Mouse (Mus musculus): Measurements from ENCODE around the gene Atxn1.
A peak's percentile ranks its signal among the peaks of the same experiment; 100 is the strongest.

Atxn1 gene

GRCm38 (mm10) chr13:45963497-45964330, 1.1 kb downstream of the Atxn1 start:
- DNase-seq (ENCODE audit: low read depth, low spot score): no peak

GRCm38 (mm10) chr13:45962776-45963175, 2.0 kb downstream of the Atxn1 start:
- no peak for DNase-seq (ENCODE audit: low read depth, low spot score)

DNA sequence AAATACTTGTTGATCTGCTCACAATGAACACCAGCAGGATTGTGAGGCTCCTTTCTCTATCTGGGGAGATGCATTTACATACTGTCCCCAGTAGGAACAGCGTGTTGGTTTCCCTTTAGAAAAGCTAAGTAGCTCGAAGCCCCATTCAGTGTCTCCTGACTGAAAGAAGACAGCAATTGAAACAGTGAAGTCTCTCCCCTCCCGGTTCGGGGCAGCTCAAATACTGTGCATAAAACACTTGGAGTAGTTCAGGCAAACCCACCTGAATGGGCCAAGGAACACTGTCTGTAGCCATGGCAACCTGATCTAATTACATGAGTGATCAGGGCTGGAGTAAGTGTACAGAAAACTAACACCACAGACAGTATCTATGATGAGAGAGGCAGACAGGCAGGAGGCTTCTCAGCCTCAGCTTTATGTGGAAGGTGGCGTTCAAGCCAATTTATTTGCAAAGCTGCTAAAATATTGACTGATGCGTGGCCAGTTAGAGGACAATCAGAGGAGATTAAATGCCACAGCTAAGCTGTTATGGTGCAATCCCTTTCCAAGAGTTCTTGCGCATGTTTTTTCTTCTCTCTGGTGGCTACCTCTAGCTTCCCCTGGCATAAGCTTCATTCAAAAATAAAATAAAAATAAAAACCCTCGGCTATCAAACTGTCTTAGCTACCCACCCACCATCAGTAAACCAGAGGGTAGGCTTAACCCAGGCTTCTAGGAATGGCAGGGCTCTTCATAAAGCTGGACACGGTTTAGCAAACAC, 2.8 kb downstream of the Atxn1 start:
- no peak for DNase-seq (ENCODE audit: low read depth, low spot score)

GRCm38 (mm10) chr13:45960311-45960965, 4.4 kb downstream of the Atxn1 start:
- DNase-seq (ENCODE audit: low read depth, low spot score): no peak

GRCm38 (mm10) chr13:45958306-45958705, 6.5 kb downstream of the Atxn1 start:
- no peak for DNase-seq (ENCODE audit: low read depth, low spot score)

DNA sequence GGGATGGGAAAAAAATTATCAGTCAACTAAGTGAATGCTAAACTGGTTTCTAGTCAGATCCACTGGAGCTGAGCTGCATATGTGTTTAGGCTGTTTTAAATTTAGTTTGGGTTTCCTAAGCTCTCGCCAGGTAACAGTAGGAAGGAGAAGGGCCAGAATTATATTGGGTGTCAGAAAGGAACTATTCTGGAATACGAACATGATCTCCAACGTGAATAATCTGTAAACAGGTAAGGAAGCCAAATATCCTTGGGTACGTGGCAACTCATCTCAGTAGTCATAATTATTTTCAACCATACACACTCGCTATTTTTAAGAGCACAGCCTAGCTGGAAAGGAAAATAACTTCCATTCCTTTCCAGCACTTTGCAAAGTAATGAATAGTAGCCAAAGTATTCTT, 7.2 kb downstream of the Atxn1 start:
- DNase-seq (ENCODE audit: low read depth, low spot score): no peak

DNA sequence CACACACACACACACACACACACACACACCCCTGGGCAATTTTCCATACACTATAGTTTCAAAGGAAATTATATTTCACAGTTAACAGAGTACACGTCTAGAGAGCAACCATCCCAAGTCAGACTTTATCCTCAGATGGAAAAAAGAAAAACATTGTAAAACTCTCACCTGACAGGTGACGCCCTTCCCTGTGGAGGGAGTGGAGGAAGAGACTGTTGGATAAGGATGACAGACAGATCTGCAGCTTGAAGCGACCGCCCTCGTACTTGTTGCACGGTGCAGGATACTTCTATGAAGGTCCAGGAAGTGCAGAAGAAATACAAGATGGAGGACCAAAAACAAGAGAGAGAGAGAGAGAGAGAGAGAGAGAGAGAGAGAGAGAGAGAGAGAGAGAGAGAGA, 8.5 kb downstream of the Atxn1 start:
- no peak for DNase-seq (ENCODE audit: low read depth, low spot score)

- no peak for DNase-seq (ENCODE audit: low read depth, low spot score)
These were observed 9.3 kb downstream of the Atxn1 start for GRCm38 (mm10) chr13:45955370-45956055.

- no peak for DNase-seq (ENCODE audit: low read depth, low spot score)
These were observed 11.7 kb downstream of the Atxn1 start for GRCm38 (mm10) chr13:45953098-45953497.

DNA sequence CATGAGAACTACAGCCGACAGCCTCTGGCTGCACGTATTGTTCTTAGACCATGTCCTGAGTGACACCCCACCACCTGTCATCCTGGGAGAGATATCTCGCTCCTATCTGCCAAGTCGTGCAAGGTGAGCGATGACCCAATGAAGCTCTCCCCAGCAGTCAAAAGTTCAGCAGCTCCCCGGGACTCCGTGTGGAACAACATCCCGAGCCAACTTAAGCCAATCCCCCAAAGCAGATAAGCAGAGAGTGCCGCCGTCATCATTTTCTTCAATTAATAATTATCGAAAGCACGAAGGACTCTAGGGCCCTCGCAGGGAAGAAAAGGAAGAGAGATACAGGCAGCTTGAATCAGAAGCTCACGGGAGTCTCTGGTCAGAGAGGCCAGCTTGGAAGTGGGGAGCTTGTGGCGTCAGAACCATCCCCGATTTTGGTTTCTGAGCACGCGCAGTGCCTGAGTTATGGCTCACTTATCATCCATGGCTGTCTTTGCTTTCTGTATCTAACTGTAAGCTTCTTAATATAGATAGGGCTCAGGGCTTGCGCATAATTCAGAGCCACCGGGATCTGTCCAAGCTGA, 13.7 kb downstream of the Atxn1 start:
- no peak for DNase-seq (ENCODE audit: low read depth, low spot score)

GRCm38 (mm10) chr13:45950355-45950861, 14.4 kb downstream of the Atxn1 start:
- DNase-seq (ENCODE audit: low read depth, low spot score): no peak

- no peak for DNase-seq (ENCODE audit: low read depth, low spot score)
These were observed 18.7 kb downstream of the Atxn1 start for GRCm38 (mm10) chr13:45946136-45946535.

DNA sequence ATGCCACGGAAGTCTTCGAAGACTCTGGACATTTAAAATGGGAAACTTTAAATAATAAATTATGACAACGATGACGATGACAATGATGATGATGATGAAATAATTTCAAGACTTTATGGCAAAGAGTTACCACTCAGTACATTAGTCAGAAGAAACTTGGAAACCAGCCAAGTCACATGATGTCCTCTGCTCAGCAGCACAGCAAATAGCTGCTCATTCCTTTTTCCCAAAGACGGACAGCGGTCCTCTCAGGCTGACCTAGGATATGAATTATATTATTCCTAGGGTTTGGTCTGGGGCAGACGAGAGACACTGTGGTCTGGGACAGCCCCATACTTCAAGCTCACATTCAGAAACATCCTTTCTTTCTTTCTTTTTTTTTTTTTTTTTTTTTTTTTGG, 22.5 kb downstream of the Atxn1 start:
- DNase-seq (ENCODE audit: low read depth, low spot score): no peak

- no peak for DNase-seq (ENCODE audit: low read depth, low spot score)
These were observed 24.1 kb downstream of the Atxn1 start for GRCm38 (mm10) chr13:45940714-45941113.

DNA sequence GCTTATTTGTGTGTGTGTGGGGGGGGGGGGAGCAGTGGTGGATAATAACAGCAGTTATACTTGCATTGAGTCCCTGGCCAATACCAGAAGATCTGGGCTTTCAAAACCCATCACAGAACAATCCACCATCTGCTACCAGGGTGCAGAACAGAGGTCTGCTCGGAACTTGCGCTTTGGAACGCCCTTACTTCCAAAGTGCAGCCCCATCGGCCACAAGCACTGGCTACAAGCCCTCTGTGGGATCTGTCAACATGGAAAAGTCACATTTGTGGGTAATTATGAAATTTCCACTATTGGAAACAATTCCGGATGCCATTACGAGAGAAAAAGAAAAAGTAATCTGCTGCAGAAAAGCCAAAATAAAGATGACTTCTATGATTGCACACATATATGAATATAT, 25.2 kb downstream of the Atxn1 start:
- DNase-seq (ENCODE audit: low read depth, low spot score): no peak

- no peak for DNase-seq (ENCODE audit: low read depth, low spot score)
These were observed 26.7 kb downstream of the Atxn1 start for GRCm38 (mm10) chr13:45938083-45938482.

DNA sequence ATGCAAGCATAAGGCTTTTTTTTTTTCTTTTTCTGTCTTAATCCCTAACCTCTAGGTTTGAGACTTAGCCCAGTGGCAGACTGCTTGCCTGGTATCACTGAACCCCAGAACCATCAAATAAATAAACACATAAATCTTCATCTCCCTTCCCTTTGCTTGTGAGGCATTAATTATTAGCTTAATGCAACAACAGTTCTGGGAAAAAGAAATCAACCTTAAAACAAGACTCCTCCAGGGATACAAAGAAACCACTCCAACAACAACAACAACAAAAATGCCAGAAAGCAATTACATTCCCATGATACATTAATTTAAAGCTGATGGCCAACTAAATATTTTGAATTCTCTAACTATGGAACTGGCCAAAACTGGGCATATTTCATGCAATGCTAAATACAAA, 28.0 kb downstream of the Atxn1 start:
- DNase-seq (ENCODE audit: low read depth, low spot score): no peak

- peak; percentile 30 for DNase-seq (ENCODE audit: low read depth, low spot score)
These were observed 29.0 kb downstream of the Atxn1 start for GRCm38 (mm10) chr13:45935798-45936197.

DNA sequence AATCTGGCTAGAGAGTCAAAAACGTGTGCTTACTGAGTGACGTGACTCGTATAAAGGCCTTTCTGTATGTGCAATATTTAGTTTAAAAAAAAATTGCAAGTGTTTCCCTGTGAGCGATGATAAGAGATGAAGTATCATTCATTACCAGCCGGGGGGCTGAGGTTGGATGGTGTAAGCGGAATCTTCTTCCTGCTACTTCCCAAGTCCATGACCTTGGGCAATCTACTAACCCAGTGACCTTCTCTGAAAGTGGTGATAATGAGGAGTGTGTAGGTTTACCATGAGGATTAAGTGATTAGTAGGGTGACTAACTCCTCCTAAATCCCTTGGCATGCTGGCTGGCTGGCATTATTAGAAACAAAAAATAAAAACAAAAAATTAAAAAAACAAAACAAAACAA, 30.0 kb downstream of the Atxn1 start:
- DNase-seq (ENCODE audit: low read depth, low spot score): no peak

GRCm38 (mm10) chr13:45934085-45934484, 30.7 kb downstream of the Atxn1 start:
- no peak for DNase-seq (ENCODE audit: low read depth, low spot score)

GRCm38 (mm10) chr13:45932491-45932921, 32.3 kb downstream of the Atxn1 start:
- DNase-seq (ENCODE audit: low read depth, low spot score): peak; percentile 17
